Mouse (Mus musculus): ENCODE measurements around the gene Acadsb.

GRCm38 (mm10) chr7:131409988-131410385 is 414 bp upstream of the Acadsb start:
- TF ChIP-seq CTCF (IDR thresholded peaks at IDR 0.05; ENCODE audit: extremely low read depth, insufficient read length, insufficient replicate concordance, low read depth, low read length) (no peak), POLR2A (IDR thresholded peaks at IDR 0.05; ENCODE audit: low read depth, low read length) (no peak)

All from small intestine, adult 2 months (tissue).